Mouse (Mus musculus) erythroblast, embryonic 14.5 days (primary cell): Measurements from ENCODE around the gene Urad.

Experiments used
- GATA1 ChIP-seq: IDR thresholded peaks from 2 replicates; pipeline ENCODE4 v1.6.1; 2012; ENCODE audit warnings: low read length, inconsistent platforms, mixed read lengths
- TAL1 ChIP-seq: IDR thresholded peaks from 3 replicates; pipeline ENCODE4 v1.6.1; 2012; ENCODE audit warnings: low read length, inconsistent platforms, mixed read lengths

- TF ChIP-seq GATA1 (no peak), TAL1 (no peak)
These were observed 15.4 kb downstream of the Urad start, which contains the start of gene Cdx2 for GRCm38 (mm10) chr5:147306638-147307397.
